Mouse (Mus musculus): ENCODE measurements around the gene Il1f6.
"Not testable (repeated sequence)": the region's sequence is repeated elsewhere in the genome, so short reads cannot be mapped to it uniquely, and the experiment has no call there.

Gene Il1f6

GRCm38 (mm10) chr2:24215118-24215517, at the start of gene Il1f6:
Gene Il1f6 (plus strand): TSS chr2:24215418.
- DNase-seq (ENCODE audit: extremely low read depth, low read depth) = no peak

DNA sequence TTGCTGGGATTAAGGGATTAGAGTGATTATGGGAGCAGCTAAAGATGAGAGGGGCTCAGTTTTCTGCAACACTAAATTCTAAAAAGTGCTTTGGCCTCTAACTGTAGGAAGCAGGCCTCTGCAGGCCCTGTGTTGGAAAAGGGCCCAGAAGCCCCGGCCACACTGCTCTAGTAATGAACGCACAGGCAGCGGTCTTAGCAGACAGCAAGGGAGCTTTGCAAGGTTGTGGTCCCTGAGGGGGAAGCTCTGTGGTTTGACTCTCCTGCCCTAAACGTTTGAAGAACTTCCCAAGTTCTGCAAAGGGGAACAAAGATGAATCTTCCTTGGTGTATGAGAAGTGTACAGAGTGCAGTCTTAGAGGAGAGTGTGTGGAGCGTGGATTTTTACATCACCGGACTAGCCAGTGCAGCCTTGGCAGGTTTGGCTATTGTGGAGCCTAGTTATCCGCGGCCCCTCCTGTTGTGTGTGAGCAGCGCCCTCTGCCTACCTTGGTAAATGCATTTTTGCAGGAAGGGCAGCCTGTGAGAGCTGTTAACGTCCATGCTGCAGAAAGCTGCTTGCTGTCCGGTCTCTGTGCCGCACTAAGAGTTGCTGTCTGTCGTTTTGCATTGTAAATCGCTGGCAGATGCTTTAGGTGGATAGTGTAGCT, 33.4 kb upstream of the Il1f6 start:
- DNase-seq (ENCODE audit: extremely low read depth, low read depth) = not testable (repeated sequence)

DNA sequence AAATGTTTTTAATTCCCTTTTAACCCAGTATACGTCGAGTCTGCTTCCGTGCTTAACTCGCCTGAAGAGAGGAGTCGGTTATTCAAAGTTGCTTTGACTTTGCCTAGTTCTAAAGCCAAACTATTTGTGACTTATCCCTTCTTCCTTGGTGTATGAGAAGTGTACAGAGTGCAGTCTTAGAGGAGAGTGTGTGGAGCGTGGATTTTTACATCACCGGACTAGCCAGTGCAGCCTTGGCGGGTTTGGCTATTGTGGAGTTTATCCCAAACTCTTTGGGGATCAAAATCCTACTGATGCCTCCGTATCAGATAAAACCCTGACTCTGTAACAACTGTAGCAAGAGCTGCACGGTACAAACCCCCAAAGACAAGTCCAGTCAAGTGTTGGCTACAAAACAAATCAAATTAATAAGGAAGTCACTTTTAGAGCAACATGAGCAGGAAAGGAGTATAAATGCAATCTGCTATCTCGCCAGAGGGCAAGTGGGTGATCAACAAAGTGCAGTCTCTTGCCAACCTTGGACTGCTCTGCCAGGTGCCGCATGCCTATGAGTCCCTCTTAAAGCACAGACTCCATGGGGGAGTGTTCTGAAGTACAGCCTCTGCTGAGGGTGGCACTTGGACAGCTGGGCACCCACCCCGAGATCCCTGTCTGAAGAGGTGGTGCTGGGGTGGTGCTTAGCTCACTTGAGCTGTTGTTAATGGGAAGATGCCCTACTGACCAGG, 32.6 kb upstream of the Il1f6 start:
- not testable (repeated sequence) for DNase-seq (ENCODE audit: extremely low read depth, low read depth)

DNA sequence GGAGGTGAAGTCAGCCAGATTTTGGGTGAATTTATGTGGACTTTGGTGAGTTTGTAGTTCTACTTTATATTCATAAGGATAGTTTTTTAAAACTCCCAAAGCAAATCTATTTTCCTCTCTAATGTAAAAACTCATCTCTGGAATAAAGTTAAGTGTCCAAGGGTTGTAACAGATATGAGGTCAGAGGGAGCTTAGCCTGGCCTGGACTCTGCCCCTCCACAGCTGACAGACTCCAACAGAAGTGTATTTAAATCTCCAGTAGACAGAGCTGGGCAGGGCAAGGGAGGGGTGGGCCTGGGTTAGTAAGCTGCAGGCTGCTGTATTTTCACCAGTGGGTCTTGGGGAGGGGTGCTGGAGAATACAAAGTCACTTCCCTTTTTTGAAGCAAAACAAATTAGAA, 31.1 kb upstream of the Il1f6 start:
- not testable (repeated sequence) for DNase-seq (ENCODE audit: extremely low read depth, low read depth)

GRCm38 (mm10) chr2:24186176-24186575, 29.0 kb upstream of the Il1f6 start, which contains the start of gene Il1f9:
Gene Il1f9 (plus strand): TSS chr2:24186476.
- DNase-seq (ENCODE audit: extremely low read depth, low read depth) = no peak

- DNase-seq (ENCODE audit: extremely low read depth, low read depth) = no peak
These were observed 27.6 kb upstream of the Il1f6 start for GRCm38 (mm10) chr2:24187585-24187984.

DNA sequence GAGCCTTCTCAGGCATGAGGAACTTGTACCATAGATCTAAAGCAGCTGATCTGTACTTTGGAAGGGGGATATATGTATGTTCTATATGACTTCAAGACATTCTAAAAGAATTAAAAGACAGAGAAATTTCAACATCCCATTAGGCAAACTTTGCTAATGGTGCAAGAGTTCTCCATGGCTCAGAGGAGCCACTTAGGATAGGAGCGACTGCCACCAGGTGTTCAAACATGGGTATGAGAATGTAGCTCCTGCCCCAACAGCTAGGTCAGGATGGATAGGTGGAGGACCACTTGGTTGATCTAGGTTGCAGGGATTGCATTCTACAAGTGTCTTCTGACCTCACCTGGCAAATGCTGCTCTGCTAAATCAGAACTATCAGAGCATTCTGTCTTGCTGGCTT, 27.0 kb upstream of the Il1f6 start:
- no peak for DNase-seq (ENCODE audit: extremely low read depth, low read depth)

- DNase-seq (ENCODE audit: extremely low read depth, low read depth) = no peak
These were observed 12.0 kb downstream of the Il1f6 start for GRCm38 (mm10) chr2:24227191-24227590.

DNA sequence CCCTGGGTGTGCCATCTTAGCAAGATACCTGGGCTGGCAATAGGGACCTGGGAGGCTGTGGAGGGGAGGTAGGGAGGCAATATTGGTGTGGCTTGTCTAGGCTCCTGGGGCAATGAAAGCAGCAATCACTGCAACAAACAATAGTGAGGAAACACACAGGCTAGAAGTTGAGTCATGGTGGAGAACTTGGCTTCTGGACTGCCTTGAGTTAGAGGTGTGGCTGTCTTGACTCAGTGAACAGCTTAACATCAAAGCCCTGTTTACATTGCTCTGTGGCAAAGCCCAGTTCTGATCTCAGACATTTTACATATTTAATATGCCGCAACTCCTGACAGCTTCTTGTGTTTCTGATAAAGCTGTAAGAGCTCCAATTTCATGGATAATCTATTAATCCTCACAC, 52.3 kb downstream of the Il1f6 start:
- DNase-seq (ENCODE audit: extremely low read depth, low read depth) = no peak

DNA sequence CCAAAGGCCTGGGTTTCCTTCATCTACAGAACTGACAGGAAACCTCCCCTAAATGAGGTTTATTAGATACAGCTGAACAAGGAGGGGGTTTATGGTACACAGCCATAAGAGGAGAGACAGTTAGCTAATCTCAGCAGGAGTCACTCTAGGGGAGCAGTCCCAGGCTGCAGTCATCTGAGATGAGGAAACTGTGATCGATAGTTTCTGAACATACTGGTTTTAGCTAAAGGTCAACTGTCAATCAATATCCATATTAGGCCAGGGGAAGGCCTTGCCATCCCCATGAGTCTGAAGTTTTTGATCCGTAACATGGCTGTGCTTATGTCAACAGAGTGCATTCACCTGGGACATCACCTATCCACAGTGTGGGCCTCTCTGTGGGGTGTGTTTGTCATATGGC, 58.4 kb downstream of the Il1f6 start:
- no peak for DNase-seq (ENCODE audit: extremely low read depth, low read depth)

DNA sequence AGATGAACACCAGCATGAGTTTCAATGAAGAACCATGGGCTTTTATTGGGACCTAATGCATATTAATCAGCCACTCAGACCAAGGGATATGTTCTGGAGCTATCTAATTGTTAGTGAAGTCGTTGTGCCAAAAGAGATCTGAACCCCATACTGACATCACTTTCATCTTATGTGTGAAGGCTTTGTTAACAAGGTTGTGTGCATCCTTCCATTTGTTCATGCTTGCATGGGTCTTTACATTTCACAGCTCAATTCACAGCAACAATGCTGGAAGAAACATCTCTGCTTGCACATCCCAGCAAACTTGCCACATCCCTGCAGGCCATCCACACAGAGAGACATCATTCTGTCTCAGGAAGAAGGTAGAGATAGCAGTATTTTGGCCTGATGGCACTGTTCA, 59.9 kb downstream of the Il1f6 start:
- DNase-seq (ENCODE audit: extremely low read depth, low read depth) = no peak

All from MEL-GATA-1-ER (cell line).